Mouse (Mus musculus) brain, adult 2 months (tissue): ENCODE results near the gene Gpr153.
A peak's percentile ranks its signal among the peaks of the same experiment; 100 is the strongest.

Experiments
- DNase-seq: peaks from one replicate; pipeline ENCODE4 v3.0.0; 2011; ENCODE audit warnings: low read depth, low spot score

Gpr153 gene

GRCm38 (mm10) chr4:152315498-152316213 lies 41.6 kb downstream of the Gpr153 start:
- DNase-seq, result peak; percentile 57

DNA sequence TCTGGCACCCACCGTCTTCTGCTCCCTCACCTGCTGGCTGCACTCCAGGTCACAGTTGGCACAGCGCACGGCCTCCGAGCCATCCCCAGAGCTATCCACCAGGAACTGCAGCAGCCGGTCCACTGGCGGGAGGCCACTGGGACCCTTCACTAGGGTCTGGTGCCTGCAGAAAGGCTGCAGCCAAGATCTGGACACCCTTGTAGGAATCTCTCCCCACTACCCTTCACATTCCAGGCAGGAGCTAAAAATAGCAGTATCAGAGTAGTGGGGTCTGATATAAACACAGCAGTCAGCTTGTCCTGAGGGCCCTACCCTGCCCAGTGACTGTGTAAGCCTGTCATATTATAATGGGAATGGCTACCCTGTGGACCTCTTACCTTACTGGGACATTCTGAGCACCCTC lies 43.6 kb downstream of the Gpr153 start:
- no peak for DNase-seq

GRCm38 (mm10) chr4:152318517-152319234 lies 44.6 kb downstream of the Gpr153 start, which contains the start of gene Rnf207:
Gene Rnf207 (minus strand): TSS chr4:152318993.
- peak; percentile 68 for DNase-seq

DNA sequence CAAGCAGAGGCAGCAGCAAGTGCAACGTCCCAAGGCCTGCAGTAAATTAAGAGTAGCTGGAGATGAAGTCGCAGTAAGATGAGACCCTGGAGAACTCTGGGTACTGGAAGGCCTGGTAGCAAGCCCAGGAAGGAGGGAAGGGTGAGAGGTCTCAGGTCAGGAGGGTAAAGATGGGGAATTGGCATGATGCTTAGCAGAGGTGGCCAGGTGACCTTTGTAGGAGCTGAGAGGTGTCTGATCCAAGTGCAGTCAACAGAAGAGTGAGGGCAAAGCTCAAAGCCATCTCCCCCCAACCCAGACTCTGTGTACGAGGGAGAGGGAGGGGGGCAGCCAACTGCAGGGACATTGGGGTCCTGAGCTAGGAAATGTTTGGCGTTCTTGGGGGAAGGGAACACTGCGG lies 47.4 kb downstream of the Gpr153 start:
- DNase-seq, result no peak

DNA sequence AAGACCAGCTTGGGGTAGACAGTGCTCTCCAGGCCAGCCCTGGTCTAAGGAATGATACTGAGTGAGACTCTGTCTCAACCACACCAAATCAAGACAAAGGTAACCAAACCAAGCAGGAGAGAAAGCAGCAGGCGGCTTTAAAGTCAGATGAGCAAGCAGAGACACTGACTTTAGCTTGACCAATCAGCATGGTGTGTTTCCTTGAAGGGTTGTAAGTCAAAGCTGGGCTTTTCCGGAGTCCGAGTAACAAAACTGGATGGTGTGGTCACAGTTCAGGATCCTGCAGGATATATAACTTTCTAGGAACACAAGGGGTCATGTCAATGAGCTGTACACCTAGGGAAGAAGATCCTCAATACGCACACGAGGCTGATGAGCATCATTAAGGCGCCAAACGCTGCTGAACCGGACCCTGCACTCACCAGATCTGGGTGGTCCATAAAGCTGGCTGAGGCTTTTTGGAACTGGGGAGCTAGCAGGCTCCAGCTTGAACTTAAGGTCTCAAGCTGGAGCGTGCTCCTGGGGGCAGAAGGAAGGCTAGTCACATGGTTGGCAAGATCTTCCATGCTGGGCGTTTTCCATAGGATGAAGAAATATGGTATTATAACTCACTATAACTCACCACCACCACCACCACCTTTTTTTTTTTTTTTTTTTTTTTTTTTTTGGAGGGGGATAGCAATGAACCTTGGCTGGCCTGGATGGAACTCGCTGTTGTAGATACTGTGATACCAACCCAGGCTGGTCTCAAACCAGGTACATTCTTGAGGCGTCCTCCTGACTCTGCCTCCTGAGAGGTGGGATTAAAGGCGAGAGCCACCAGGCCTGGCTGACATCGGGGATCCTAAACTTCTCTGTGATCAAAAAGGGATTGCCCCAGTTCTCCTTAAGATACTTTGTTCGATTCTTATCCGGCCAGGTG lies 50.9 kb downstream of the Gpr153 start:
- DNase-seq, result no peak

DNA sequence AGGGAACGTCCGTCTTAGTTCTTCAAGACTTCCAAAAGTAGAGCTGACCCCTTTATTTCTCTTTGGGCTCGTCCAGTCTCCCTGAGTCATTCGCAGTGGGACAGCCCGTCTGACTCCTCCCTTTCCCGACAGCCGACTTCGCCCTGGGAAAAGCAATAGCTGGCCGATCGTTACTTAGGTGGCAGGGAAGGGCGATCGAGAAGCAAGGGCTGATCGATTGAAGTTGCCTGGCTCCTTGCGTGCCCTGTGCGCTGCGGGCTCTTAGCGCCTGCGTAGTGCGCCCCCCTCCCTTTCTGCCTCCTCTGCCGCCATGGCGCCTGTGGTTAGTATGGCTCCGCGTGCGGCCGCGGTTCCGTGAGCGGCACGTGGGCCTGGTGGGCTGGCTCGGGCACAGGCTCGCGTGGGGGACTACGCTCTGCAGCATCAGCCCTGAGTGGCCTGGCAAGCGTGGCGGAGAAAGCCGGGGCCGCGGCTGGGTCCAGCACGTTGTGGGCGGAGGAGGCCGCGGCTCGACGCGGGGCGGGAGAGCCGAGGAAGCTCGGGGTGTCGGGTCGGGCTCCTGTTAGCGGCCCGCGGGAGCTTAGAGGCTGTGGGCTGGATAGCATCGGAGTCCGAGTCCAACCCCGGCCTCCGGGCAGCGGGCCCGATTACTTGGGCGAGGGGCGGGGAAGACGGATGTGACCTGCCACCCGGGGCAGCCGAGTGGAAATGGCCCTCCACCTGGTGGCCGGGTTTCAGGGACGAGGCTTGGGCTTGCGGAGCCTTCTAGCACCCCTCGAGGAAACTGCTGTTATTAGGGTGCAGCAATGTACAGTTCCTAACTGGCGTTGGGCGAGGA lies 51.8 kb downstream of the Gpr153 start, which contains the start of gene Rpl22:
Gene Rpl22 (plus strand): TSS at position 169 of the 838 bp plus-strand sequence.
- DNase-seq, result peak; percentile 100

- no peak for DNase-seq
These were observed 52.5 kb downstream of the Gpr153 start for GRCm38 (mm10) chr4:152326543-152326942.

GRCm38 (mm10) chr4:152328691-152329090 lies 54.7 kb downstream of the Gpr153 start:
- DNase-seq, result peak; percentile 58

GRCm38 (mm10) chr4:152332952-152333351 lies 58.9 kb downstream of the Gpr153 start:
- peak; percentile 88 for DNase-seq

DNA sequence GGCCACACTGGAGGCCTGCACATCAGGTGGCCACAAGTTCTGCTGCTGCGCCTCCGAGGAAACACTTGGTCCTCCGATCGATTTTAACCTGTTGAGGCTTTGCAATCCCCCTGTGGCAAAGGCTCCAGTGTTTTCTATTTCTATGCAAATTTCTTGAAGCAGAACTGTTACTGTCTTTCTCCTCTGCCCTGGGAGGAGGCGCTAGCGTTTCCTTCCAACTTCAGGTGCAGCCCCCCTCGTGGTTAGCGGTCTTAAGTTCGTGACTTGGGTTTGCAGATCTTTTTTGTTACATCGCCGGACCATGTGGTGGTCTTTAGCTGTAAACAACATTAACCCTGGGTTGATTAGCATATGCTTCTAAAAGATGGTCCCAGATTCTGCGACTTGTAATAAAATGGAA lies 59.6 kb downstream of the Gpr153 start:
- no peak for DNase-seq
